Mouse (Mus musculus) left cerebral cortex, adult 9 months (tissue): Measurements from ENCODE around the gene Pycr1.
"Not testable (repeated sequence)": the region's sequence is repeated elsewhere in the genome, so short reads cannot be mapped to it uniquely, and the experiment has no call there.

ENCODE experiments used
- DNase-seq, 2 experiments: peaks; one replicate each; pipeline ENCODE4 v3.0.0; 2022; ENCODE audit warnings: low spot score in 2 of 2

The Pycr1 gene

GRCm38 (mm10) chr11:120643601-120643987 lies at the start of gene Pycr1:
Gene Pycr1, minus strand, starts transcription at chr11:120643769.
- peak; percentile 82 to 95 for DNase-seq

- DNase-seq, result peak in 1 of 2 experiments; percentile 35
Measured at GRCm38 (mm10) chr11:120692471-120693011, 49.0 kb upstream of the Pycr1 start.

DNA sequence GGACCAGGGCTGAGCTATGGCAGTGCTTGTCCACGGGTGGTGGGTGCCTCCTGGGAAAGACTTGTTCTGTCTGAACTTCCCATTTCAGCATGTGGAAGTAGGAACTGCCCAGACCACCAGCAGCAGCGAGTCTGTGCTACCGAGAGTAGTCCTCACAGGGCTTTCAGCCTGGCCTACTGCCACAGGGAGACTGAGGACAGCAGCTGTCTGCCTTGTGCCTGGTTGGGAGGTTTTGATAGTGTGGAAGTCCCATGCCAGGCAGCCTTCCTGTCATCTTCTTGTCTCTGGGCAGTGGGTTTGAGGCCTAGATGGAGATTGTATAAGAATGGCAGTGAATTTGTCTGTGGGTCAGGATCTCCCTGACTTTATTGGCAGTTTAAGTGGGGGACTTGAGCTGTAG lies 45.8 kb upstream of the Pycr1 start:
- no peak for DNase-seq

DNA sequence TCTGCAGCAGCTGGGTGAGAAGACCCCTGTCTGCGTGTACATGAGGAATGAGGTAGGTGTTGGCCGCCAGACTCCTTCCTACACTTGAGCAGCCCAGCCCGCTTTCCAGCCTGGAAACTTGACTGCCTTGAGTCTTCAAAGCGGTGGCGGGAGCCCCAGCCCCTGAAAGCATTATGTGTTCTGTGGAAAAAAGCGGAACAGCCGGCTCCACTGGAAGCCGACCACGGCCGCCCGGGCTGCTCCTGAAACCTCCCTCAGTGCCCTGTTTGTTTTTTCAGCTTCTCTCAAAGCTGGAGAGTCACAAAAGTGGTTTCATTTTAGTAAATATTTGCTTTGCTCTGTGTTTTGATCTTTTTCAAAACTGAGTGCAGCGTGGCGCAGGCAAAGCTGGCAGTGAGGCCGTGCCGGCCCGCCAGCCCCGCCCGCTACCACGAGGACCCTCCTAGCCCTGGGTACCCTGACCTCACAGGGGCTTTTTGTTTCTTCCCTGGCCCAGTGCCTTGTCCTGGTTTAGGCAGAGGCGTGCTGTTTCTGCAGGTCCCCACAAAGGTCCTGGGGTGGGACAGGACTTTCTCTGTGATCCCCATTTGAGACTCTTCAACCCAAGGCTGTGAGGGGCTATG lies 43.2 kb upstream of the Pycr1 start:
- no peak for DNase-seq

- DNase-seq, result no peak
Measured at GRCm38 (mm10) chr11:120684660-120685059, 41.1 kb upstream of the Pycr1 start.

DNA sequence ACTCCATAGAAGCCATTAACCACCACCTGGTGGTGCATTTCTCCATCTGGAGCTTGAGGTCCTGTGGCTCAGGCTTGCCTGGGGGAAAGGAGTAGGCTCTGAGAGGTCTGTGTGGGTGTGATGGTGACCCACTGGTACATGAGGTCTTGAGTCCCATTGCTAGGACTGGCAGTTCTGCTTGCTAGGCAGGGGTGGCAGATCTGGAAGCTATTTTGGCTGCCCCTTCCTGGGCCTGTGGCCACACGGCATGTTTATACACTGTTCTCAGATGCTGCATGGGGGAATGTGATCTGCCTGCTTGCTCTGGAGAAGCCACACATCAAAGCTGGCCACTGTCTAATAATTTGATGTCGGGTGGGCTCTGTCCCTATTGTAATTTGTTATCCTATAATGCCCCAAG lies 40.5 kb upstream of the Pycr1 start:
- no peak for DNase-seq

- DNase-seq, result no peak
Measured at GRCm38 (mm10) chr11:120683536-120683935, 40.0 kb upstream of the Pycr1 start.

GRCm38 (mm10) chr11:120682683-120683082 lies 39.1 kb upstream of the Pycr1 start:
- DNase-seq, result no peak

DNA sequence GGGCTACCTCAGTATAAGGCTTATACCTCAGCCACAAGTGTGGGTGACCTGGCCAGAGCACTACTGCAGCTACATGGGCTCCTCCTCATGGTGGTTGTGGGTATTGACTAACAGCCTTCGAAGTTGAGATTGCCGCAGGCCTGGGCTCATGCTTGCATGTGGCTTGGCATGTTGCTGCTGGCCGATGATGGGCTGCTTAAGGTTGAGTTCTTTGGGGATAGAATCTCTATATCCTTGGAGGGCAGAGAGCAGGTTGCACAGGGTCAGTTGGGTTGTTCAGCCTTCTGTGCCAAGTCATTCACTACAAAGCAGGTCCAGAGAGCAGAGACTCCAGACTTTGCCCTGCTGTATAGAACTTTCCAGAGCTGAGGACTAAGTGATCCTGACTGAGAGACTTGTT lies 36.3 kb upstream of the Pycr1 start:
- DNase-seq, result no peak

DNA sequence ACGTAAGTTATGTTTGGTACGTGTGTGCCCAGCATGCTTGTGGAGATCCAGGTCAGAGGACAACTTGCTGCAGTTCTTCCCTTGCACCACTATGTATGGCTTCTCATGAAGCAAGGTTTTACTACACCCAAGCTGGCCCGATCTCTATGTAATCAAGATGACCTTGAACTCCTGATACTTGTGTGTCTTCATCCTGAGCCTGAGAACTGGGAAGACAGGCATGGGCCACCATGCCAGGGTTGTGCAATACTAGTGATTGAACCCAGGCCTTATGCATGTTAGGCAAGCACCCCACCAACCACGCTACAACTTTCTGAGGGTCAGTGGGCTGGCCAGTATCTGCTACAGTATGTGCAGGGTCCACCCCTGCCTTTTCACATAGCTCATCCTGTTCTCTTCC lies 33.4 kb upstream of the Pycr1 start:
- no peak for DNase-seq

DNA sequence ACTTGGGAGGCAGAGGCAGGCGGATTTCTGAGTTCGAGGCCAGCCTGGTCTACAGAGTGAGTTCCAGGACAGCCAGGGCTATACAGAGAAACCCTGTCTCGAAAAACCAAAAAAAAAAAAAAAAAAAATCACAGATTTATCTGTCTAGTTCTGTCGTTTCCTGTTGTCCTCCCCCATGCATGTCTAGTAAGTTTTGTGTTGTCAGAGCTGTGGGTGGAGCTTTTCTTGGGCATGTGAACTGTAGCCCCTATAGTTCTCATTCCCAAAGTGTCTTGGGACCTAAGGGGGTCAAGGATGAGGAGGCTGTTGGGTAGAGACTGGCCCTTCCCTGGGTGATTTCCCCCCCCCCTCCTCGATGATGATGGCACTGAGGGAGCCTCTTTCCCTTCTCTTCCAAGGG lies 32.3 kb upstream of the Pycr1 start:
- not testable (repeated sequence) for DNase-seq

DNA sequence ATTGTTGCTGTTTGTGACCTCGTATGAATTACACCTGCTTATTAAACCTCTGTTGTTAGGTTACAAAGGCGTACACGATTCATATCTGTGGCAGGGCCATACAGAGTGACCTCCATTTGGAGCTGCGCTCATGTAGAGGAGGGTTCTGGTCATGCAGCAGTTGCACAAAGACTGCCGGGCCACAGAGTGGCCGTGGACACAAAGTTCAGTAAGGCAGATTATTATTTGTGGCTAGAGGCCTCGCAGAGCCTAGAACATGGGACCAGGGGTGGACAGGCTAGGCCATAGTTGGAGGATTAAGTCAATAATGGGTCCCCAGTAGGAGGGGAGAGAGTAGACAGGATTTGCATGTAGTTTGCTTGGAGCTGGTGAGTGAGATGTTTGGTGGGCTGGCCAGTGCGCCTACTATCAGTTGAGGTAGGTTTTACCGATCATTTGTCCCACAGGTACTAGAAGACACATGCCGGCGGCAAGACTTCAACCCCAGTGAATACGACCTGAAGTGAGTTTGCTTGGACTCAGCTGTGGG lies 30.1 kb upstream of the Pycr1 start:
- no peak for DNase-seq

GRCm38 (mm10) chr11:120672687-120673593 lies 29.4 kb upstream of the Pycr1 start, which contains the start of gene Aspscr1:
Gene Aspscr1, plus strand, starts transcription at chr11:120672973.
- DNase-seq, result peak; percentile 77 to 92

DNA sequence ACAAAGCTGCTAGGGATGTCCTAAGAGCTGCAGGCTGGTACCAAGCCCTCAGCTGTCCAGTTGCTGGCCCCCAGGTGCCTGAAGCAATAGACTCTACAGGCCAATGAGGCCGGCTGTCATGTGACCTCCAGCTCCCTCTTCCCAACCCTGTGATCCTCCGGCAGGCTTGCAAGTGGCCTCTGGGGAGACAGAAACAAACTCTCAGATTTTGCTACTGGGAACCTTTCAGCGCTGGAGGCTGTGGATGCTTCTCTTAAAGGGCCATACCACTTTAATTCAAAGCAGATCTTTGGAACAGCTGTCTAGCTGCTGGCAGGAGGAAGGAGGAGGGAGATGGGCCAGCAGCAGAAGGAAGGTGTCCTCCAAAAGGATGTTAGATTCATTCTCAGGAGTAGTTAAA lies 23.0 kb upstream of the Pycr1 start:
- DNase-seq, result no peak

DNA sequence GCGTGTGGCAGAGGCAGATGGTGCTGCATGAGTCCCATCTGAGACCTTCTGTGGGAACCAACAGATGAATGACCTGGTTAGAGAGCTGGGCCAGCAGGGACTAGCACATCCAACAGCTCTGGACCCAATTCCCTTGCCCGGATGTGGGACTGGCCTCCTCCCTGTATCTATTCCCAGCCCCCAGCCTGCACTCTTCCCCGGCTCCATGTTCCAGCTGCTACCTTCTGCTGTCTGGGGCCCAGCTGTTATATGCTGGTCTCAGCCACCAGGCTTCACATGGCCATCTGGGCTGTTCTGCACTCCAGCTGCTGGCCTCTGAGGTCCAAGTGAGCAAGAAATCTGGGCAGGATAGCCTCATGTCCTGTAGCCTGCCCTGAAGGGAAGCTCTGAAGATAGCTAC lies 21.8 kb upstream of the Pycr1 start:
- no peak for DNase-seq

GRCm38 (mm10) chr11:120663714-120664113 lies 20.1 kb upstream of the Pycr1 start:
- no peak for DNase-seq

DNA sequence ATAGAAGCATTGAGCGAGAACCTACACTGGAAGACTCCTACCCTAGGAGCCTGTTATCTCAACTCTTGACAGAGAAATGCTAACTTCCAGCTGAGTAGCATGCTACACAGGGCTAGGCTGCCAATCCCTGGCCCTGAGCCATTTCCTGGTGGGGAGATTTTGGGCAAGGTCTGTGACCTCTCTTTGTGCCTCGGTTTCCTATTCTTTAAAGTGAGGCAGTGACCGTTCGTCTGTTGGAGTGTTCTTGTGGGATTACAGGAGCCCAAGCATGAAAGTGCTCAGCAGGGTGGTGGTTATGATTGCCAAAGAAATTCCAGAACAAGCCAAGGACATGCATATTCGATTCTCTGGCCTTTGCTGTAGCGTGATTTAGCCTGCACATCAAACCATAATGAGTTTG lies 19.2 kb upstream of the Pycr1 start:
- no peak for DNase-seq

- DNase-seq, result no peak
Measured at GRCm38 (mm10) chr11:120661076-120661460, 17.5 kb upstream of the Pycr1 start, which contains the start of gene Notum. Gene Notum, minus strand, starts transcription at chr11:120661175.

DNA sequence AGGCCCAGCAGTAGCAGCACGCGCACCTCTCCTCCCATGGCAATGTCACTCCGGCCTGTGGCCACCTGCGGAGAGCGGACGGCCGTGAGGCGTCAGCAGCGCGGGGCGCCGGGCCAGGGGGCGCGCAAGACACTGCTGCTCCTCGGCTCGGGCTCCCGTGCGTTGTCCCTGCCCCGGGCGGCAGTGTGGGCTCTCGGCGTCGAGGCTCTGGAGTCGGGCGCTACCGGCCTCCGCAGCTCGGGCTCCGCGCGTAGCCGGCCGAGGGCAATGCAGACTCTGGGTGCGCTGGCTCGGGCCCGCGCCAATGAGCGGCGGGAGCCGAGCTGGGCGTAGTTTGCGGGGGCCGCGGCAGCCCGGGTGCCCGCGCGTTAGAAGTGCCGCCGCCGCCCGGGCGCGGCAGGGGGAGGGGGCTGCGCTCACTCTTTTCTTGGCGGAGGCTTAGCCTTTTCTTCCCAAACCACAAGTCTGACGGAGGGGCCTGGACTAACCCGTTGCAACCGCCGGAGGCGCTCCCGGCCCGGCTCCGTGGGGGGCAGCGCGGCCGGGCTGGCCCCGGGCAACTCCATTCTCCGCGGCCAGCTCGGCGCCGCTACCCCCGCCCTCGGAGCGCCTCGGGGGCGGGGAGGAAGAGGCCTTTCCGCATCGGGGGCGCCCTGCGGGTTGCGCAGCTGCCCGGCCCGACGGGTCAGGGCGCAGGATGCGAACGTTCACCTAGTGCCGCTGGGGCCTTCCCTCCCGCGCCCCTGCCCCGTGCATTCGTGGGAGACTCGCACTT lies 16.9 kb upstream of the Pycr1 start:
- no peak for DNase-seq

GRCm38 (mm10) chr11:120659509-120660300 lies 16.1 kb upstream of the Pycr1 start:
- no peak for DNase-seq

DNA sequence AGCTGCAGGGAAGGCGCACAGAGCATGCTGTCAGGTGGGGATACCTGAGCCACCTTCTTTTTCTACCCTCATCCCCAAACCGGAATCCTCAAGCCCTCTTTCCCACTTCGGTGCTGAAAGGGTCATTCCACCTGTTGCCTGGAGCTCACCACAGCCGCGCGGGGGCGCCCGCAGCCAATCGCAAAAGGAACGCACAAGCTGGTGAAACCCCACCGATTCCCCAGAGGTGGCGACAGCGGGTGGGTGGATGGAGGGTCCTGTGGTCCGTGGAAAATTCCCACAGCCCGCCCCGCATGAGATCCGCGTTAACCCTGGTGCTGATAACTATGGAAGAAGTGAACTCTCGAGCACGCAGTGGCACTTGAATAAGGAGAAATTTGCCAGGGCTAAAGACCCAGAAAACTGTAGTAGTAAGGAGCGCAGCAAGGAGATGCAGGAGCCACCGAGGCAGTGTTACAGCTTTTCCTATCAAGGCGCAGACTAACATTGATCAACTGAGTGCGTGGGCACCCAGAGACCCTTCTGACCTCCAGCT lies 15.4 kb upstream of the Pycr1 start:
- DNase-seq, result peak in 1 of 2 experiments; percentile 66
